Mouse (Mus musculus) cerebellum, adult 2 months (tissue): ENCODE measurements around the gene Wdr91. TPM values are rescaled to one million over a fixed set of nuclear protein-coding genes. Genes with fewer than 3 reads are reported as not detected.

Experiments
- DNase-seq, 2 experiments: peaks; one replicate each; pipeline ENCODE4 v3.0.0; 2021
- H3K27ac ChIP-seq: fragments of 200-500 bp; 2 replicates; pipeline ENCODE4 v1.5.1; 2012; ENCODE audit warnings: low read length, control low read depth, inconsistent platforms; ENCODE audit not compliant: insufficient read depth
- H3K27me3 ChIP-seq: fragments of 200-500 bp; 2 replicates; pipeline ENCODE4 v1.6.1; 2012; ENCODE audit warnings: inconsistent platforms, mild to moderate bottlenecking, low read length, moderate library complexity; ENCODE audit not compliant: control insufficient read depth, insufficient read depth
- H3K4me1 ChIP-seq: fragments of 200-500 bp; 2 replicates; pipeline ENCODE4 v1.6.1; 2011; ENCODE audit warnings: low read length; ENCODE audit not compliant: control insufficient read depth, insufficient read depth
- H3K4me3 ChIP-seq: fragments of 200-500 bp; replicated peaks from 2 replicates; pipeline ENCODE3; 2011; ENCODE audit warnings: mild to moderate bottlenecking, low read depth, low read length, control low read depth; ENCODE audit not compliant: insufficient read depth
- CTCF ChIP-seq: fragments of 200-500 bp; IDR thresholded peaks from 2 replicates; pipeline ENCODE4 v1.5.1; 2011; ENCODE audit warnings: low read depth, mild to moderate bottlenecking, control low read depth, low read length, moderate library complexity, borderline replicate concordance; ENCODE audit not compliant: insufficient read depth
- POLR2A ChIP-seq: fragments of 200-500 bp; IDR thresholded peaks from 2 replicates; pipeline ENCODE4 v1.6.1; 2011; ENCODE audit warnings: low read length, control low read depth, borderline replicate concordance; ENCODE audit not compliant: insufficient read depth
- WGBS: fragments of 180-500 bp; shearing (Covaris S2); methylation state at CpG from one replicate; pipeline ENCODE4 v1.1.7; 2018; 5-methylcytosine and 5-hydroxymethylcytosine counted together
- polyA plus RNA-seq: library from polyadenylated mRNA; depleted of rRNA; stranded (reverse); fragments of >200 nt; gene quantifications from 2 replicates; pipeline ENCODE4 v1.2.3, GENCODE M21; 2012; rRNA removed

Gene Wdr91
- polyA plus RNA-seq, 1 experiment: 28.0 TPM

DNA sequence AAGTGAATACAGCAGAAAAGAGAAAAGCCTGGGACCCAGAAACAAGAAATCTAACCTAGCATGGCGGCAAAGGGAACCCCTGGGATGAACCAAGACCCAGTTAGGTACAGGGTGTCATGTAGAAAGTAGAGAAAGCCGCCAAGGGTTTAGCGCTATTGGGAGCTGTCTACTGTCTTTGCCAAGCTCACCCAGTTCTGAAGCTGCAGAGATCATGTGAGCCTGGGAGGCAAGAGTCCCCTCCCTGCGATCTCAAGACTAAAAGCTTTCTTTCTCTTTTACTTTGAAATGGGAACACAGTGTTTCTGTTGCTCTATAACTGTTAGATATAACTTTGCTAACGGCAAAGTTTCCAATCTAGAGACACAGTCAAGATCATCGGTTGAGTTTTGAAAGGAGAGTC lies 48.3 kb downstream of the Wdr91 start:
- no peak overlapping the region for H3K27ac ChIP-seq
- no peaks in the 10 kb centered on the region for H3K27me3 ChIP-seq
- DNase-seq: no peak
- no peak for TF ChIP-seq POLR2A
- no peak for TF ChIP-seq CTCF
- no peak overlapping the region for H3K4me3 ChIP-seq
- no peaks in the 10 kb centered on the region for H3K4me1 ChIP-seq
- 91% methylated on average over 6 of the region's 6 CpGs for WGBS

DNA sequence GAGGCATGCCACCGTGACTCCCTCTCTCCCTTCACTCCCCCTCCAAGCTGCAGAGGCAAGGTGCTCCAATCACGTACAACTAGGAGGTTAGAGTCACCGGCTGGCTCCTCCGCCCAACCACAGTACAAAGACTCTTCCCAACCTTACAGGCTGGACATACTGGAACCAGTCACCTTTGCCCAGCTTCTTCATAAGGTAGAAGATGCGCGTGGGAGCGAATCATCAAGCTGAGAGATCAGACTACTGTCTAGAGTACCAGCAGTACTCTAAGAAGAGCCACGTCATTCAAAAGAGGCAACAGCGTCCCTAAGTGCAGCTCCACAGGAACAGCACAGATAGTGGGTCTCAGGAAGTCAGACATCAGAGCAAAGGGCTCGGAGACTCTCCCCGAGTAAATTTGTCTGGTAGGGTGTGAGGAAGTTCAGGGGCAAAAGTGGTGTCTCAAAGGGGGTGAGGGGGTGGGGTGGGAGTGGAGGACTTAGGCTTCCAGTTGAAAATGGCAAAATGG lies 49.1 kb downstream of the Wdr91 start:
- H3K27ac ChIP-seq: no peak overlapping the region
- H3K27me3 ChIP-seq: no peaks in the 10 kb centered on the region
- no peak for DNase-seq
- 90% methylated on average over 11 of the region's 11 CpGs for WGBS
- H3K4me1 ChIP-seq: no peaks in the 10 kb centered on the region
- TF ChIP-seq POLR2A: no peak
- no peak for TF ChIP-seq CTCF
- no peak overlapping the region for H3K4me3 ChIP-seq

GRCm38 (mm10) chr6:34832352-34832751 lies 78.3 kb downstream of the Wdr91 start:
- Histone ChIP-seq H3K27me3 (no peaks in the 10 kb centered on the region), H3K4me1 (no peaks in the 10 kb centered on the region), H3K27ac (no peak overlapping the region), H3K4me3 (no peak overlapping the region)
- 96% methylated on average over 5 of the region's 5 CpGs for WGBS
- DNase-seq: no peak
- TF ChIP-seq POLR2A (no peak), CTCF (no peak)

Other genes with a start within 250 kb of the Wdr91 start
- 15.9 and 16.4 TPM in 2 replicates for gene Agbl3, start 130.4 kb downstream of the Wdr91 start, polyA plus RNA-seq
- 1.4 and 1.8 TPM in 2 replicates for gene Tmem140, start 47.7 kb downstream of the Wdr91 start, polyA plus RNA-seq
- gene Cyren, start 32.8 kb downstream of the Wdr91 start, polyA plus RNA-seq: 3.7 and 4.9 TPM in 2 replicates
- not detected in 2 replicates for gene Stra8, start 9.3 kb upstream of the Wdr91 start, polyA plus RNA-seq
- gene Slc23a4, start 77.5 kb upstream of the Wdr91 start, polyA plus RNA-seq: 0.46 and 0.70 TPM in 2 replicates
- gene Cnot4, start 222.8 kb upstream of the Wdr91 start, polyA plus RNA-seq: 24.2 and 26.1 TPM in 2 replicates